Mouse (Mus musculus): ENCODE data around the gene Gm7029.

GRCm38 (mm10) chr17:33918293-33919203, 44.9 kb downstream of the Gm7029 start:
- TF ChIP-seq POLR2A (IDR thresholded peaks at IDR 0.05; ENCODE audit: low read depth, low read length) (no peak), CTCF (IDR thresholded peaks at IDR 0.05; ENCODE audit: extremely low read depth, insufficient read depth, insufficient read length, insufficient replicate concordance) (no peak)

Measured in spleen, adult 2 months (tissue).